Mouse (Mus musculus): ENCODE results near the gene 6030445D17Rik. TPM values are rescaled to one million over a fixed set of nuclear protein-coding genes. Genes with fewer than 3 reads are reported as not detected.

Gene 6030445D17Rik
- polyA plus RNA-seq, 1 experiment from 2014 or later = 0.08 TPM

DNA sequence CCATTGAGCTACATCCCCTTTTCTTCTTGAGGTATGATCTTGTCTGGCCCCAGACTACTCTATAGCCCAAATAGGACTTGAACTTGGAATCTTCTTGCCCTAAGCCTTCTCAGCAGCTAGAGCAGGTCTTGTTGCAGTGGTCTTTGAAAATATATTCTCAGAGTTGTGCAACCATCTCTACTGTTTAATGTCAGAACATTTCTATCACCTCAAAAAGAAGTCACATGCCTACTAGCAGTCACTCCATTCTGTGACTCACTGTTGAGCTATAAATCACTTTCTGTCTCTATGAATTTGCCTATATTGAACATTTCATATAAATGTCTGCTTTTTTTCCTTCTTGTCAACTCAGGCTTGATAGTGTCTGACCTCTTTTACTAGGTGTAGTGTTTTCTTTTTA, 33.9 kb downstream of the 6030445D17Rik start:
- H3K9me3 ChIP-seq (replicated peaks) = no peaks in the 10 kb centered on the region
- no peak overlapping the region for H3K4me3 ChIP-seq (replicated peaks)
- no peak for ATAC-seq (ENCODE audit: insufficient read depth)
- H3K27me3 ChIP-seq = no peaks in the 10 kb centered on the region
- H3K36me3 ChIP-seq (replicated peaks) = no peaks in the 10 kb centered on the region
- H3K9ac ChIP-seq = no peak overlapping the region
- H3K27ac ChIP-seq (replicated peaks) = no peak overlapping the region
- H3K4me1 ChIP-seq (replicated peaks) = peaks cover 10% of the 10 kb centered on the region
- no peak overlapping the region for H3K4me2 ChIP-seq

DNA sequence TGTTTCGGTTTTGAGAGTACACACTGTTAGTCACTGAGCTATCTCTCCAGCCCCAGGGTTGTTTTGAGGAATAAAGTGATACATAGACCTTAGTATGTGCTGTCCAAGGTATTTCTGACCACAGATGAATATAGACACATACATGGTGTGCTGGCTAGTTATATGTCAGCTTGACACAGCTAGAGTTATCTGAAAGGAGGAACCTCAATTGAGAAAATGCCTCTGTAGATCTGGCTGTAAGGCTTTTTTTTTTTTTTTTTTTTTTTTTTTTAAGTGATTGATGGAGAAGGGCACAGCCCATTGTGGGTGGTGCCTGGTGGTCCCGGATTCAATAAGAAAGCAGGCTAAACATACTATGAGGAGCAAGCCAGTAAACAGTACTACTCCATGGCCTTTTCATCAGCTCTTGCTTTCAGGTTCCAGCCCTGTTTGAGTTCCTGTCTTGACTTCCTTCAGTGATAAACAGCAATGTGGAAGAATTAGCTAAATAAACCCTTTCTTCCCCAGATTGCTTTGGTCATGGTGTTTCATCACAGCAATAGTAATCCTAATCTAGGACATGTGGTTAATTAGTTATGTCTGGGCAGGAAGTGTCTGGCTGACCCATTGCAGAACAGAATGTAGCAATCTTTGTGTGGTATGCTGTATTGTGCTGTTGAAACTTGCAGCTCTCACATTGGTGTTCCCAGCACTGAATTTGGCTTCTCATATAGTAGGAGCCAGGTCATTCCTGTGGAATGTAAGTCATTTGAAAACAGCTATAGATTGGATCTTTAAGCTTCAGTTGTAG, 43.6 kb downstream of the 6030445D17Rik start:
- WGBS (ENCODE audit: insufficient replicate concordance) = 11% methylated on average over 2 of the region's 2 CpGs
- Histone ChIP-seq H3K9ac (no peak overlapping the region), H3K9me3 (replicated peaks) (no peaks in the 10 kb centered on the region), H3K27me3 (no peaks in the 10 kb centered on the region), H3K4me3 (replicated peaks) (no peak overlapping the region), H3K4me1 (replicated peaks) (no peaks in the 10 kb centered on the region), H3K36me3 (replicated peaks) (no peaks in the 10 kb centered on the region), H3K4me2 (no peak overlapping the region), H3K27ac (replicated peaks) (no peak overlapping the region)
- ATAC-seq (ENCODE audit: insufficient read depth) = 0 out of 2 replicates have a peak, but pooled peaks have one; percentile 47

DNA sequence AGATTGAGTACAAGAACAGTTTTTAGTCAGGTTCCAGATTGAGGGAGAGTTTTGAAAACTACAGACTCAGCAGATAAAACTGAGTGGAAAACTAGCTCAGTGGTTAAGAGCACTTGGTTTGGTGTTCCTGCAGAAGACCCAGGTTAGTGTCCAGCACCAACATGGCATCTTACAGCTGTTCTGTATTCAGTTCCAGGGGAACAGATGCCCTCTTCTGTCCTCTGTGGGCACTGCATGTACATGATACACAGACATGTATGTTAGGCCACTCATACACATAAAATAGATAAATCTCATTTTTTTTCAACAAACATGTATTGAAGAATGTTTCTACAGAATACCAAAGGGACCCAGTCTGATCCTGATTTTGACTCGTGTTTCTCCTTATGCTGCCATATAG, 47.8 kb downstream of the 6030445D17Rik start:
- WGBS (ENCODE audit: insufficient replicate concordance) = 48% methylated on average over 1 of the region's 1 CpGs
- H3K9ac ChIP-seq = no peak overlapping the region
- no peaks in the 10 kb centered on the region for H3K9me3 ChIP-seq (replicated peaks)
- no peak overlapping the region for H3K27ac ChIP-seq (replicated peaks)
- peaks cover 6% of the 10 kb centered on the region for H3K4me1 ChIP-seq (replicated peaks)
- H3K4me3 ChIP-seq (replicated peaks) = no peak overlapping the region
- H3K27me3 ChIP-seq = no peaks in the 10 kb centered on the region
- H3K4me2 ChIP-seq = no peak overlapping the region
- H3K36me3 ChIP-seq (replicated peaks) = no peaks in the 10 kb centered on the region
- ATAC-seq (ENCODE audit: insufficient read depth) = no peak

DNA sequence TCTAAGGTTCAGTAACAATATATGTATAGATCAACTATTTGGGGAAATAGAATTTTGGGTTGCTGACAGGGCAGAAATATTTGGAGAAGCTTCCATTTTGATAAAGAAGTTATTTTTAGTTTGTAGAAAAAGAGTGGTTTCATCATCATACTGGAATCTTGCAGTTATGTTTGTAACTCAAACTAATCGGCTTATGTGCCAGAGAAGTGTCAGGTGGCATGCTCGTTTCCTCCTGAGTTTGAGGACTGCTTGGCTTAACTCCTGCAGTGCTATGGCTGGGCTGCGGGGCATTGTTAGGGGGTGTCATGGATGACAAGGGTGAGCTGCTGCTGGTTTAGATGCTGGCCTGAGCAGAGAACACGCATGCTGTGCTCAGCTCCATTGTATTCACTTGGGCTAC, 49.7 kb downstream of the 6030445D17Rik start:
- Histone ChIP-seq H3K36me3 (replicated peaks) (no peaks in the 10 kb centered on the region), H3K9ac (no peak overlapping the region), H3K4me3 (replicated peaks) (no peak overlapping the region), H3K4me1 (replicated peaks) (peaks cover 6% of the 10 kb centered on the region), H3K27ac (replicated peaks) (no peak overlapping the region), H3K9me3 (replicated peaks) (no peaks in the 10 kb centered on the region), H3K4me2 (no peak overlapping the region), H3K27me3 (no peaks in the 10 kb centered on the region)
- no peak for ATAC-seq (ENCODE audit: insufficient read depth)
- WGBS (ENCODE audit: insufficient replicate concordance) = 45% methylated on average over 4 of the region's 4 CpGs

DNA sequence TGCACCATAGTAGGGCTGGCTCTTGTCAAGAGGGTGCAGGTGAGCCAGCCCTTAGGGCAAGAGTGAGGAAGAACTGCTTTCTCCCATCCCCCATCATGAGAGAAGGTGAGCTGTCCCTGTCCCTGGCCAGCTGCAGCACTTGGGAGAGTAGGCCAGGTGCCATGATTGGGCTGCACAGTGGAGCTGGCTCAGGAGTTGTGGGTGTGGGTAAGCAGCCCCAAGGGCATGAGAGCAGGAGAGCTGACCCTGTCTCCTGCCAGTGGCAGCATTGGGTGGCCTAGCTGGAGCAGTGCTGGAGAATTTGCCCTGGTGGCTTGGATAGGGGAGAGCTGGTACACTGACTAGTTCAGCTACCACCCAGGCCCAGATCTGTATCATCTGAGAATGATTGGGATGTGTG, 50.9 kb downstream of the 6030445D17Rik start:
- Histone ChIP-seq H3K4me1 (replicated peaks) (peaks cover 6% of the 10 kb centered on the region), H3K9ac (no peak overlapping the region), H3K9me3 (replicated peaks) (no peaks in the 10 kb centered on the region), H3K4me3 (replicated peaks) (no peak overlapping the region), H3K27me3 (no peaks in the 10 kb centered on the region), H3K27ac (replicated peaks) (no peak overlapping the region), H3K4me2 (no peak overlapping the region), H3K36me3 (replicated peaks) (no peaks in the 10 kb centered on the region)
- ATAC-seq (ENCODE audit: insufficient read depth) = no peak

Other genes with a start within 250 kb of the 6030445D17Rik start
- gene Tcea3, start 214.5 kb upstream of the 6030445D17Rik start, polyA plus RNA-seq (2015; fragmentation: Nextera tagmentation; extraction: Ambion mirVana) = 19.2 and 20.9 TPM in 2 replicates
- gene Zfp46, start 177.6 kb upstream of the 6030445D17Rik start, polyA plus RNA-seq (2015; fragmentation: Nextera tagmentation; extraction: Ambion mirVana) = 2.6 and 3.4 TPM in 2 replicates
- 49.4 and 49.6 TPM in 2 replicates for gene Hnrnpr, start 151.3 kb upstream of the 6030445D17Rik start, polyA plus RNA-seq (2015; fragmentation: Nextera tagmentation; extraction: Ambion mirVana)
- not detected in 2 replicates for gene Htr1d, start 38.7 kb upstream of the 6030445D17Rik start, polyA plus RNA-seq (2015; fragmentation: Nextera tagmentation; extraction: Ambion mirVana)
- 10.9 and 12.8 TPM in 2 replicates for gene Luzp1, start 7.5 kb downstream of the 6030445D17Rik start, polyA plus RNA-seq (2015; fragmentation: Nextera tagmentation; extraction: Ambion mirVana)
- gene Kdm1a, start 140.5 kb downstream of the 6030445D17Rik start, polyA plus RNA-seq (2015; fragmentation: Nextera tagmentation; extraction: Ambion mirVana) = 9.5 and 9.7 TPM in 2 replicates
- gene Tex46, start 148.2 kb downstream of the 6030445D17Rik start, polyA plus RNA-seq (2015; fragmentation: Nextera tagmentation; extraction: Ambion mirVana) = not detected in 2 replicates
- not detected in 2 replicates for gene Lactbl1, start 160.4 kb downstream of the 6030445D17Rik start, polyA plus RNA-seq (2015; fragmentation: Nextera tagmentation; extraction: Ambion mirVana)

Data from liver, embryonic 15.5 days (tissue).